Mouse (Mus musculus) CH12.LX (cell line): ENCODE measurements at regions not wholly inside any gene's neighbourhood (a gene's known extent, or its start where the extent isn't known, plus 50 kb on each side); places are given as distances from the start of the nearest gene placed in this dataset.

Source experiments
- DNase-seq: peaks from one replicate; pipeline ENCODE4 v3.0.0-alpha.2; 2013; ENCODE audit errors: extremely low read depth
- H3K27ac ChIP-seq: 2 replicates; pipeline ENCODE4 v1.5.1; 2012; ENCODE audit warnings: low read depth, mild to moderate bottlenecking, control low read depth, moderate library complexity; ENCODE audit not compliant: insufficient read depth
- H3K27me3 ChIP-seq: replicated peaks from 2 replicates; pipeline ENCODE3; 2012; ENCODE audit warnings: inconsistent platforms
- H3K36me3 ChIP-seq, 2 experiments: replicated peaks in 1 of 2; 2 replicates each; pipeline versions ENCODE3 to v1.6.1; 2012; ENCODE audit warnings: inconsistent platforms in 1 of 2, low read length in 1 of 2, mild to moderate bottlenecking in 1 of 2, mixed read lengths in 1 of 2, moderate library complexity in 1 of 2; ENCODE audit not compliant: control insufficient read depth in 1 of 2, insufficient read depth in 1 of 2
- H3K4me1 ChIP-seq, 2 experiments: 2 replicates each; pipeline ENCODE4 v1.6.1; 2012; ENCODE audit warnings: inconsistent platforms in 1 of 2, moderate library complexity in 1 of 2; ENCODE audit not compliant: insufficient read depth in 2 of 2, control insufficient read depth in 1 of 2
- H3K4me2 ChIP-seq: 2 replicates; pipeline ENCODE4 v1.6.1; 2012; ENCODE audit warnings: low read depth, mild to moderate bottlenecking, control low read depth; ENCODE audit not compliant: poor library complexity, insufficient read depth, severe bottlenecking
- H3K4me3 ChIP-seq, 3 experiments: fragments of 150-350 bp in 1 of 3; sonication (generic) in 1 of 3; replicated peaks in 1 of 3; 2 replicates each; pipeline versions ENCODE3 to v1.5.1; 2011 to 2012; ENCODE audit warnings: low read depth in 2 of 3, low read length in 2 of 3, mild to moderate bottlenecking in 2 of 3, moderate library complexity in 2 of 3, control low read depth in 1 of 3, improper control_type of control experiment in 1 of 3, inconsistent platforms in 1 of 3, mixed read lengths in 1 of 3; ENCODE audit not compliant: poor library complexity in 1 of 3
- H3K79me2 ChIP-seq: replicated peaks from 2 replicates; pipeline ENCODE4 v1.6.1; 2012; ENCODE audit warnings: mild to moderate bottlenecking, moderate library complexity; ENCODE audit not compliant: control insufficient read depth, poor library complexity, insufficient read depth, severe bottlenecking; ENCODE audit errors: extremely low read depth
- H3K9ac ChIP-seq: 2 replicates; pipeline ENCODE4 v1.6.1; 2012; ENCODE audit warnings: low read depth, mild to moderate bottlenecking, control low read depth, moderate library complexity; ENCODE audit not compliant: insufficient read depth
- H3K9me3 ChIP-seq: replicated peaks from 2 replicates; pipeline ENCODE3; 2012; ENCODE audit warnings: low read length, inconsistent platforms, mixed read lengths
- CHD1 ChIP-seq: IDR thresholded peaks from 2 replicates; pipeline ENCODE4 v1.6.1; 2012; ENCODE audit warnings: low read depth, low read length, improper control_type of control experiment, inconsistent platforms
- CHD2 ChIP-seq: IDR thresholded peaks from 2 replicates; pipeline ENCODE4 v1.6.1; 2011; ENCODE audit warnings: low read length, improper control_type of control experiment
- ELF1 ChIP-seq: IDR thresholded peaks from 2 replicates; pipeline ENCODE4 v1.6.1; 2014; ENCODE audit warnings: low read depth, mild to moderate bottlenecking, inconsistent platforms, low read length, improper control_type of control experiment
- EP300 ChIP-seq: IDR thresholded peaks from 2 replicates; pipeline ENCODE4 v1.6.1; 2011; ENCODE audit warnings: low read length, improper control_type of control experiment
- ETS1 ChIP-seq: conservative IDR thresholded peaks from 2 replicates; pipeline ENCODE4 v1.6.1; 2012; ENCODE audit warnings: low read depth, mild to moderate bottlenecking, inconsistent platforms, low read length, improper control_type of control experiment, moderate library complexity
- GABPA ChIP-seq: IDR thresholded peaks from 2 replicates; pipeline ENCODE4 v1.6.1; 2012; ENCODE audit warnings: low read depth, low read length, improper control_type of control experiment, inconsistent platforms; ENCODE audit not compliant: insufficient replicate concordance
- HCFC1 ChIP-seq: IDR thresholded peaks from 2 replicates; pipeline ENCODE4 v1.6.1; 2012; ENCODE audit warnings: low read depth, mild to moderate bottlenecking, inconsistent platforms, low read length, improper control_type of control experiment
- JUND ChIP-seq: conservative IDR thresholded peaks from 2 replicates; pipeline ENCODE4 v1.6.1; 2011; ENCODE audit warnings: low read depth, low read length, improper control_type of control experiment
- KAT2A ChIP-seq: IDR thresholded peaks from 2 replicates; pipeline ENCODE4 v1.6.1; 2012; ENCODE audit warnings: low read length, improper control_type of control experiment, inconsistent platforms; ENCODE audit not compliant: insufficient replicate concordance
- MAFK ChIP-seq: IDR thresholded peaks from 2 replicates; pipeline ENCODE4 v1.6.1; 2011; ENCODE audit warnings: low read length, improper control_type of control experiment; ENCODE audit not compliant: insufficient replicate concordance
- MXI1 ChIP-seq: IDR thresholded peaks from 2 replicates; pipeline ENCODE4 v1.6.1; 2011; ENCODE audit warnings: mild to moderate bottlenecking, low read depth, low read length, improper control_type of control experiment
- MYC ChIP-seq: IDR thresholded peaks from 2 replicates; pipeline ENCODE4 v1.6.1; 2011; ENCODE audit warnings: low read depth, mild to moderate bottlenecking, improper control_type of control experiment, low read length
- NRF1 ChIP-seq: IDR thresholded peaks from 2 replicates; pipeline ENCODE4 v1.6.1; 2014; ENCODE audit warnings: low read depth, mild to moderate bottlenecking, inconsistent platforms, low read length, improper control_type of control experiment, moderate library complexity
- RAD21 ChIP-seq: IDR thresholded peaks from 2 replicates; pipeline ENCODE4 v1.6.1; 2011; ENCODE audit warnings: low read depth, mild to moderate bottlenecking, low read length, improper control_type of control experiment, moderate library complexity
- SIN3A ChIP-seq: IDR thresholded peaks from 2 replicates; pipeline ENCODE4 v1.6.1; 2012; ENCODE audit warnings: low read length, improper control_type of control experiment, inconsistent platforms
- SMC3 ChIP-seq: IDR thresholded peaks from 2 replicates; pipeline ENCODE4 v1.6.1; 2011; ENCODE audit warnings: low read depth, low read length, improper control_type of control experiment
- TCF12 ChIP-seq: IDR thresholded peaks from 2 replicates; pipeline ENCODE4 v1.6.1; 2014; ENCODE audit warnings: low read depth, mild to moderate bottlenecking, inconsistent platforms, low read length, improper control_type of control experiment
- UBTF ChIP-seq: IDR thresholded peaks from 2 replicates; pipeline ENCODE4 v1.6.1; 2012; ENCODE audit warnings: low read depth, mild to moderate bottlenecking, inconsistent platforms, low read length, improper control_type of control experiment, moderate library complexity
- USF2 ChIP-seq: conservative IDR thresholded peaks from 2 replicates; pipeline ENCODE4 v1.6.1; 2011; ENCODE audit warnings: low read depth, low read length, improper control_type of control experiment
- ZC3H11A ChIP-seq: IDR thresholded peaks from 2 replicates; pipeline ENCODE4 v1.6.1; 2012; ENCODE audit warnings: low read depth, mild to moderate bottlenecking, inconsistent platforms, low read length, improper control_type of control experiment
- ZKSCAN1 ChIP-seq: IDR thresholded peaks from 2 replicates; pipeline ENCODE4 v1.6.1; 2012; ENCODE audit warnings: low read depth, inconsistent platforms, low read length, improper control_type of control experiment, borderline replicate concordance
- dilution Hi-C: fragments of 300-500 bp; cut with MboI; formaldehyde crosslinking; loops from 2 replicates; pipeline ENCODE4 v1.14.3; 2020; ENCODE audit warnings: low sequenced_read_pairs; ENCODE audit not compliant: extremely low pct_unique_long_range_greater_than_20kb, extremely low pct_ligation_motif_present
- in situ Hi-C: fragments of 300-500 bp; cut with MboI; formaldehyde crosslinking; loops from 3 replicates; pipeline ENCODE4 v1.14.3; 2019; ENCODE audit warnings: low sequenced_read_pairs, low pct_ligation_motif_present, low pct_unique_long_range_greater_than_20kb, mixed read lengths

DNA sequence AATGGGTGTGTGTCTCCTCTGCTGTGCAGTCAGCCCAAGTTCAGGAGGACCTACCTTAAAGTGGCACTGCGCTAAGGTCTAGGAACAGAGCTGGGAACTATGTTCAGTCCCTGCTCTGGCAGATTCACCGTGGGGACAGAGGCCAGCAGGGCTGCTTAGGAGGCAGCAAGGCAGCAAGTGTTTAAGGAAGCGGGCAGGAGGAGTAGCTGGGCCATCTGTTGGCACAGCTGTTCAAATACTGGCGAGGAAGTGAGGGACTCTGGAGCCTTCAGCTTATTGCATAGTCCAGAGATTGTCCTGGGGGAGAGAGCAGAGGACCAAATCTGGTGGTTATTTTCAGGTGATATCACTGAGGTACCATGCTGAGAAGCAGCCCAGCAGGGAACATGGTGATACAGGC lies 64.9 kb upstream of the Gadl1 start:
- dilution Hi-C loops, result no loop called here
- DNase-seq, result no peak
- H3K36me3 ChIP-seq, result no peaks in the 10 kb centered on the region
- no peak for TF ChIP-seq MYC
- no peak for TF ChIP-seq ETS1
- TF ChIP-seq KAT2A, result no peak
- no peak for TF ChIP-seq USF2
- TF ChIP-seq EP300, result no peak
- no peak for TF ChIP-seq HCFC1
- TF ChIP-seq ZC3H11A, result no peak
- TF ChIP-seq SIN3A, result no peak
- no peak overlapping the region for H3K27ac ChIP-seq
- no peaks in the 10 kb centered on the region for H3K9me3 ChIP-seq
- in situ Hi-C loops, result no loop called here
- H3K9ac ChIP-seq, result no peak overlapping the region
- no peak overlapping the region for H3K4me3 ChIP-seq
- no peaks in the 10 kb centered on the region for H3K79me2 ChIP-seq
- no peaks in the 10 kb centered on the region for H3K4me1 ChIP-seq
- no peak overlapping the region for H3K4me2 ChIP-seq
- H3K27me3 ChIP-seq, result no peaks in the 10 kb centered on the region

DNA sequence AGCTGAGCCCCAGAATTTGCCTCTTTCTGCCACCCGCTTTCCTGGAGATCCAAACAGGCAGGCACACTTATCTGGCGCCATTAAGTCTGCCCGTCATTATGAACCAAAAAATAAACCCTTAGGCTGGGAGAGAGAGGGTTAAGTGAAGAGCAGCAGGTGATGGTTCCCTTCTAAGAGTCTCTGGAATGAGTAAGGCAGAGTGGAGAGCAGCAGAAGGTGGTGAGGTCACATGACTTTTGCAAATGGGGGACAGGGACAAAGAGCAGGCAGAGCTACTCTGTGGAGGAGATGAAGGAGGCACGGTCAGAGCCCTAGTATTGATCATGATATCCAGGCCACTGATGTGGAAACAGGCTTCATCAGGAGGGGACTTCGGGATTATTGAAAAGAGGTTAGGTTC lies 64.2 kb upstream of the Gadl1 start:
- Histone ChIP-seq H3K27me3 (no peaks in the 10 kb centered on the region), H3K4me1 (no peaks in the 10 kb centered on the region), H3K4me2 (no peak overlapping the region), H3K4me3 (no peak overlapping the region), H3K9ac (no peak overlapping the region), H3K9me3 (no peaks in the 10 kb centered on the region), H3K36me3 (no peaks in the 10 kb centered on the region), H3K79me2 (no peaks in the 10 kb centered on the region), H3K27ac (no peak overlapping the region)
- DNase-seq, result no peak
- dilution Hi-C loops (no loop called here), in situ Hi-C loops (no loop called here)
- TF ChIP-seq SMC3 (no peak), NRF1 (no peak), CHD1 (no peak), ELF1 (no peak), MAFK (no peak), MXI1 (no peak), UBTF (no peak), JUND (no peak), TCF12 (no peak), CHD2 (no peak), GABPA (no peak), RAD21 (no peak), ZKSCAN1 (no peak)
